8 mouse cellular contexts compared by ENCODE assay signal in the genomic region with DNA sequence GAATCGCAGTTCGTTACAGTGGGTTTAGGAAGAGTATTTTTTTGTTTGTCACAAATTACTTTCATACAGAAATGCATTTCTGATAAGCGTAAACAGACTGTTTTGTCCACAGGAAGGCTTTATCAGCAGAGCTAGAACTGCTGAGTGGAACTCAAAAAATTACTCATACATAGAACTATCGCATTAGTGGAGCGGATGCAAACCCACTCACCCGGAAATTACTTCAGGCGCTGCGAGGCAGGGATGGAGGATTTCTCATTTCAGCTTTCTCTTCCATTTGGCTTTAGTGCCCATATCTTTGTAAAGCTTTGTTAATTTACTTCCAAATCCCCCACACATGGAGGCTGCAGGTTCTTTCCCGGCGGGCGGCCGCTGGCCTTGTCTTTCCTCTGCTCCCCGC. TPM values are rescaled to one million over a fixed set of nuclear protein-coding genes. Genes with fewer than 3 reads are reported as not detected.
DNase-seq lines count a peak whose midpoint lies in the region; ATAC-seq lines count a peak whose summit lies in the region.
"Had no signal": no experiment of that assay in that cellular context is flagged by ENCODE, and none has a peak within 500 bp of the region (broad histone marks: within the 10 kb centered on the region; RNA-seq: fewer than 3 reads in every experiment).

No protein-coding gene starts in this region.

- no peak for DNase-seq in lung, postnatal 4 days
- DNase-seq in hindbrain, embryonic 11.5 days (ENCODE audit: low spot score), result peak; percentile 46
- DNase-seq in thymus, postnatal 25 days, result no peak
- DNase-seq in right cerebral cortex, postnatal 4 days, result no peak
- DNase-seq: cerebellum, postnatal 36 days had no signal

- no peaks in the 10 kb centered on the region for H3K4me1 ChIP-seq in lung, embryonic 16.5 days (replicated peaks; ENCODE audit: control insufficient read depth, insufficient read depth, low read length)
- no peaks in the 10 kb centered on the region for H3K4me1 ChIP-seq in hindbrain, embryonic 11.5 days (replicated peaks; ENCODE audit: control insufficient read depth, insufficient read depth, low read length)
- H3K4me1 ChIP-seq in liver, embryonic 16.5 days (ENCODE audit: control insufficient read depth, low read depth, low read length), result no peaks in the 10 kb centered on the region

- no peaks in the 10 kb centered on the region for H3K27me3 ChIP-seq in lung, embryonic 16.5 days (ENCODE audit: control insufficient read depth, insufficient read depth, low read depth, low read length)
- no peaks in the 10 kb centered on the region for H3K27me3 ChIP-seq in hindbrain, embryonic 11.5 days (ENCODE audit: control insufficient read depth, insufficient read depth, low read length)
- H3K27me3 ChIP-seq in liver, embryonic 16.5 days (ENCODE audit: control insufficient read depth, insufficient read depth, low read depth, low read length), result no peaks in the 10 kb centered on the region

- 19% methylated on average over 13 of the region's 13 CpGs for WGBS in lung, embryonic 16.5 days
- 22% methylated on average over 13 of the region's 13 CpGs for WGBS in hindbrain, embryonic 11.5 days
- 33% methylated on average over 13 of the region's 13 CpGs for WGBS in liver, embryonic 16.5 days (ENCODE audit: insufficient replicate concordance)

- peak overlapping the region; percentile 52 for H3K4me2 ChIP-seq in lung, embryonic 16.5 days (ENCODE audit: low read depth, low read length)
- H3K4me2 ChIP-seq in hindbrain, embryonic 11.5 days (replicated peaks; ENCODE audit: low read depth, low read length), result peak overlapping the region; percentile 29
- H3K4me2 ChIP-seq in liver, embryonic 16.5 days (ENCODE audit: low read depth, low read length), result peak overlapping the region; percentile 7; the same call in 1 of the 2 replicates

- H3K27ac ChIP-seq in lung, embryonic 16.5 days (ENCODE audit: low read length), result no peak overlapping the region
- no peak overlapping the region for H3K27ac ChIP-seq in hindbrain, embryonic 11.5 days (ENCODE audit: low read depth, low read length)
- no peak overlapping the region for H3K27ac ChIP-seq in liver, embryonic 16.5 days (ENCODE audit: low read length)

- H3K9ac ChIP-seq in lung, embryonic 16.5 days (ENCODE audit: low read length), result peak overlapping the region; percentile 47
- no peak overlapping the region for H3K9ac ChIP-seq in hindbrain, embryonic 11.5 days (ENCODE audit: low read depth, low read length)
- no peak overlapping the region for H3K9ac ChIP-seq in liver, embryonic 16.5 days (ENCODE audit: low read depth, low read length)

- no peak for ATAC-seq in lung, embryonic 16.5 days (ENCODE audit: low read depth)
- no peak for ATAC-seq in hindbrain, embryonic 11.5 days (ENCODE audit: low FRiP score)
- ATAC-seq in liver, embryonic 16.5 days (ENCODE audit: low read depth), result no peak
- ATAC-seq in activated CD4-positive, CD25-positive, alpha-beta regulatory T cell, adult 4 months, result no peak

- no peaks in the 10 kb centered on the region for H3K36me3 ChIP-seq in lung, embryonic 16.5 days (ENCODE audit: control insufficient read depth, insufficient read depth, low read length)
- H3K36me3 ChIP-seq in hindbrain, embryonic 11.5 days (ENCODE audit: control insufficient read depth, insufficient read depth, low read length), result no peaks in the 10 kb centered on the region
- no peaks in the 10 kb centered on the region for H3K36me3 ChIP-seq in liver, embryonic 16.5 days (ENCODE audit: control insufficient read depth, insufficient read depth)

- peak overlapping the region; percentile 37 for H3K4me3 ChIP-seq in lung, embryonic 16.5 days (ENCODE audit: low read length)
- 0 out of 2 replicates have a peak overlapping the region, but pooled peaks have one; percentile 3 for H3K4me3 ChIP-seq in hindbrain, embryonic 11.5 days (ENCODE audit: low read depth, low read length)
- H3K4me3 ChIP-seq in liver, embryonic 16.5 days (ENCODE audit: low read depth, low read length), result no peak overlapping the region

- no peaks in the 10 kb centered on the region for H3K9me3 ChIP-seq in lung, embryonic 16.5 days (ENCODE audit: control insufficient read depth, low read length)
- no peaks in the 10 kb centered on the region for H3K9me3 ChIP-seq in hindbrain, embryonic 11.5 days (ENCODE audit: control insufficient read depth, low read length)
- H3K9me3 ChIP-seq in liver, embryonic 16.5 days (replicated peaks; ENCODE audit: control insufficient read depth, low read length), result no peaks in the 10 kb centered on the region

RNA-seq across cellular contexts. Expression of a gene that starts 14.4 kb away (rescaled TPM):
- polyA plus RNA-seq in lung, embryonic 16.5 days (2015; fragmentation: Nextera tagmentation; extraction: Ambion mirVana), result 1.1 and 1.2 TPM in 2 replicates
- 7.4 and 13.4 TPM in 2 replicates for polyA plus RNA-seq in hindbrain, embryonic 11.5 days (2014; fragmentation: Nextera tagmentation; extraction: Ambion mirVana)
- polyA plus RNA-seq in liver, embryonic 16.5 days (2015; fragmentation: Nextera tagmentation; extraction: Ambion mirVana), result 0.44 TPM in 1 of 2 replicates, not detected in the other
- polyA plus RNA-seq in activated CD4-positive, CD25-positive, alpha-beta regulatory T cell, adult 4 months (2017; shearing (Covaris generic)), result not detected
